Mouse (Mus musculus): Measurements from ENCODE around the gene Psmb11.

The Psmb11 gene

GRCm38 (mm10) chr14:54641305-54641969 lies 20.2 kb downstream of the Psmb11 start, which contains the start of gene Cdh24:
Gene Cdh24, minus strand, starts transcription at chr14:54641364.
- peak; percentile 70 for DNase-seq (ENCODE audit: low spot score)

GRCm38 (mm10) chr14:54642224-54642944 lies 21.2 kb downstream of the Psmb11 start:
- DNase-seq (ENCODE audit: low spot score): no peak

- no peak for DNase-seq (ENCODE audit: low spot score)
These were observed 21.8 kb downstream of the Psmb11 start for GRCm38 (mm10) chr14:54643011-54643410.

GRCm38 (mm10) chr14:54644294-54644693 lies 23.1 kb downstream of the Psmb11 start:
- no peak for DNase-seq (ENCODE audit: low spot score)

- no peak for DNase-seq (ENCODE audit: low spot score)
These were observed 25.2 kb downstream of the Psmb11 start for GRCm38 (mm10) chr14:54646455-54646854.

GRCm38 (mm10) chr14:54646898-54647636 lies 25.8 kb downstream of the Psmb11 start:
- no peak for DNase-seq (ENCODE audit: low spot score)

GRCm38 (mm10) chr14:54647900-54648299 lies 26.7 kb downstream of the Psmb11 start:
- DNase-seq (ENCODE audit: low spot score): no peak

- peak; percentile 62 for DNase-seq (ENCODE audit: low spot score)
These were observed 29.6 kb downstream of the Psmb11 start for GRCm38 (mm10) chr14:54650621-54651454.

GRCm38 (mm10) chr14:54651556-54651955 lies 30.3 kb downstream of the Psmb11 start:
- DNase-seq (ENCODE audit: low spot score): no peak

GRCm38 (mm10) chr14:54652787-54653186 lies 31.6 kb downstream of the Psmb11 start:
- no peak for DNase-seq (ENCODE audit: low spot score)

- DNase-seq (ENCODE audit: low spot score): peak; percentile 75
These were observed 32.3 kb downstream of the Psmb11 start for GRCm38 (mm10) chr14:54653496-54653895.

GRCm38 (mm10) chr14:54660009-54660408 lies 38.8 kb downstream of the Psmb11 start:
- no peak for DNase-seq (ENCODE audit: low spot score)

- DNase-seq (ENCODE audit: low spot score): peak; percentile 55
These were observed 43.4 kb downstream of the Psmb11 start for GRCm38 (mm10) chr14:54664477-54665222.

GRCm38 (mm10) chr14:54669381-54669780 lies 48.1 kb downstream of the Psmb11 start:
- DNase-seq (ENCODE audit: low spot score): no peak

GRCm38 (mm10) chr14:54674317-54674716 lies 53.1 kb downstream of the Psmb11 start:
- DNase-seq (ENCODE audit: low spot score): no peak

GRCm38 (mm10) chr14:54676290-54676689 lies 55.1 kb downstream of the Psmb11 start:
- DNase-seq (ENCODE audit: low spot score): no peak

- no peak for DNase-seq (ENCODE audit: low spot score)
These were observed 57.5 kb downstream of the Psmb11 start for GRCm38 (mm10) chr14:54678657-54679304.

Data from left cerebral cortex, adult 11 months (tissue).